Mouse (Mus musculus): ENCODE results near the gene Nsun6. TPM values are rescaled to one million over a fixed set of nuclear protein-coding genes. Genes with fewer than 3 reads are reported as not detected.

Gene Nsun6
- 8.5 and 10.0 TPM in 2 replicates for polyA plus RNA-seq (2015; fragmentation: Nextera tagmentation; extraction: Ambion mirVana)

DNA sequence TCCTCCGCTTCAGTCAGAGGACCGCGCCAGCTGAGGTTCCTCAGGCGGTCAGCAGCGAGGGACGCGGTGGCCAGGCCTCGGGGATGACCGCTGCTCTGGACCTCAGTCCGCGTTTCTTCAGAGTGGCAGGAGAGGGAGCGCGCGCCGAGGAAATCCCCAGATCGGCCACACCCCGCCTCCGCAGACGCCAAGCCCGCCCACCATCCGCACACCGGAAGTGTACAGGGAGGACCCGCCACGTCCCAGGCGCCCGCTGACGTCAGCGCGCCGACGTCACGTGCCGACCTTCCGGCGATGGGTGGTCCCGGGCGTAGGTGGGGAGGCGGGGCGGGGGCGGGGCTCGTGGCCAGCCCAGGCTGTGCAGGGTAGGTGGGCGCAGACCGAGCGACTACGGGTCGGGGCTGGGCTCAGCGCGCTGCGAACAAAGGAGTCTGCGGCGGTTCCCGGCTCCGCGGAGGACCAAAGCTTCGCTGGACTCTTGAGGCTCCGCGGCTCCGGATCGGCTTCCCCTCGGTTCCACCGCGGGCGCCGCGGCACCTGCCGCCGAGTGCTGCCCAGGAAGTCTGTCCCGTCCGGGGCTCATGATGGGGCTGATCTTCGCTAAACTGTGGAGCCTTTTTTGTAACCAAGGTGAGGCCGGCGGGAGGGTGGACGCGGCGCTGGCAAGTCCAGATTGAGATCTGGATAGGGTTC lies at the start of gene Nsun6:
Gene Nsun6 (minus strand): TSS at position 125 of the 693 bp plus-strand sequence.
- 0 out of 2 replicates have a peak, but pooled peaks cover 7% of the 10 kb centered on the region for H3K4me1 ChIP-seq
- no peaks in the 10 kb centered on the region for H3K9me3 ChIP-seq
- no peaks in the 10 kb centered on the region for H3K27me3 ChIP-seq (replicated peaks)
- ATAC-seq (ENCODE audit: insufficient read depth, low FRiP score, low read depth) = peak; percentile 99
- H3K4me3 ChIP-seq (replicated peaks) = peak within 1 kb of the TSS; percentile 79
- peak within 1 kb of the TSS; percentile 92 for H3K27ac ChIP-seq
- H3K4me2 ChIP-seq = peak within 1 kb of the TSS; percentile 74
- H3K36me3 ChIP-seq = no peaks in the 10 kb centered on the region
- H3K9ac ChIP-seq = peak within 1 kb of the TSS; percentile 89
- under 1% methylated on average over 71 of the region's 75 CpGs for whole genome bisulfite sequencing

DNA sequence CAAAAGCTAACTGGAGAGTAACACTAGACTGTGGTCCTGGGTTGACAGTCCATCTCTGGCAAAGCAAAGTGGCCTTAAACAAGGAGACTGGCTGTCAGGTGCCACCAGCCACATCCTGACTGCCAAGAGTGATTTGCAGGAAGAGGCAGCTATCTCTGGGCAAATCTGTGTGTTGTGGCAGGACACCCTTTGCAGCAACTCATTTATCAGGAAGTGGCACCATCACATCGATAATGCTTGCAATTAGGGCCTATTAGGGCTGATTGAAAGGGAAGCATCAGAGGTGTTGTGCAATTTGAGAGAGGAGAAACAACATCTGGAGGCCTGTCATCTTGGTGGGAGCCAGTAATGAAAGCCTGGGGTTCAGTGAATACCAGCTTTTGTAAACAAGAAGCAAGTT lies 49.5 kb upstream of the Nsun6 start:
- Histone ChIP-seq H3K36me3 (no peaks in the 10 kb centered on the region), H3K27me3 (replicated peaks) (no peaks in the 10 kb centered on the region), H3K9ac (no peak overlapping the region), H3K4me2 (no peak overlapping the region), H3K4me1 (no peaks in the 10 kb centered on the region), H3K9me3 (no peaks in the 10 kb centered on the region), H3K27ac (no peak overlapping the region), H3K4me3 (replicated peaks) (no peak overlapping the region)
- WGBS = 49% methylated on average over 1 of the region's 1 CpGs
- ATAC-seq (ENCODE audit: insufficient read depth, low FRiP score, low read depth) = no peak

DNA sequence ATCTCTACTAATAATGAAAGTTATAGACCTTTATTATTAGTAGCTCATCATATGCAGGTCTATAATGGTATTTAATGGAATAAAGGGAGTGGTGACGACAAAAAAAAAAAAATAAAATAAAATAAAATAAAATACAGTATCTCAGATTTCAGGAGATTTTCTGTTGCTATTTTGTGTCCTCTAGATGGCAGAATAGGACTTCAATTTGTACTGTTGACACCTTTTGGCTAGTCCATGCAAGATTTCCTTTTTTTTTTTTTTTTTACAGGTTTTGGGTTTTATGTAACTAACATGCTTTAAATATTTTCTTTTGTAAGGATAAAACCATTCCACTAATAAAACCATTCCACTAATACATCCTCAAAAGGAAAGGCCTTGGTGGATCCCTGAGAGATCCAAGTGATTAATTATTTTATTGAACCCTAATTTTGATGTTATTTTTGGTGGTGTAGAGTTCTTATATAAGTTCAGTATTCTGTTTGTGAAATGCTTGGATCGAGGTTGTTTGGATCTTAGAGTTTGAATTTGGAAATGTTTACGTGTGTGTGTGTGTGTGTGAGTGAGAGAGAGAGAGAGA lies 41.7 kb upstream of the Nsun6 start:
- Histone ChIP-seq H3K27ac (no peak overlapping the region), H3K4me1 (no peaks in the 10 kb centered on the region), H3K36me3 (no peaks in the 10 kb centered on the region), H3K9me3 (no peaks in the 10 kb centered on the region), H3K9ac (no peak overlapping the region), H3K4me2 (no peak overlapping the region), H3K4me3 (replicated peaks) (no peak overlapping the region), H3K27me3 (replicated peaks) (no peaks in the 10 kb centered on the region)
- ATAC-seq (ENCODE audit: insufficient read depth, low FRiP score, low read depth) = no peak
- 58% methylated on average over 3 of the region's 3 CpGs for WGBS

- no peak for ATAC-seq (ENCODE audit: insufficient read depth, low FRiP score, low read depth)
- no peak overlapping the region for H3K27ac ChIP-seq
- no peaks in the 10 kb centered on the region for H3K9me3 ChIP-seq
- H3K27me3 ChIP-seq (replicated peaks) = no peaks in the 10 kb centered on the region
- H3K9ac ChIP-seq = no peak overlapping the region
- no peaks in the 10 kb centered on the region for H3K4me1 ChIP-seq
- no peak overlapping the region for H3K4me3 ChIP-seq (replicated peaks)
- no peak overlapping the region for H3K4me2 ChIP-seq
- H3K36me3 ChIP-seq = peaks cover 4% of the 10 kb centered on the region; the same call in 1 of the 2 replicates
- WGBS = 76% methylated on average over 1 of the region's 1 CpGs
Observed at GRCm38 (mm10) chr2:15087308-15087707, 32.4 kb upstream of the Nsun6 start.

DNA sequence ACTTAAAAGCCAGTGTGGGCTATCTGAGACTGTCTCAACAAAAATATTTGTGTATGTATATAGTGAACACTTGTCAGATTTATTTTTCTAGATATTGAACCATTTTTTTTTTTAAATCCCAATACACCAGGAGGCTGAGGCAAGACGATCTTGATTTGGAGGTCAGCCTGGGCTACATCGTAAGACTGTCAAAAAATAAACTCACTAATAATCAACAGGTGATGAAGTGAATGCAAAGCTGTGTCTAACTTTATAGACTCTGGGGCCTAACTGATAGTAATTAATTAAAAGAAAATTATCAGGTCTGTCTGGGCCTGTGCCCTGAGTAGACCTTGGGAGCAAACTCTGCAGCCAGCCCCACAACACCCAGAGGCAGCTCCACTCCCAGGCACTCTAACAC lies 28.8 kb upstream of the Nsun6 start:
- ATAC-seq (ENCODE audit: insufficient read depth, low FRiP score, low read depth) = no peak
- 92% methylated on average over 2 of the region's 2 CpGs for WGBS

GRCm38 (mm10) chr2:15067091-15067490 lies 12.2 kb upstream of the Nsun6 start:
- WGBS = 69% methylated on average over 5 of the region's 5 CpGs

More for the DNA sequence above, 28.8 kb upstream of the Nsun6 start:
- Histone ChIP-seq H3K27ac (no peak overlapping the region), H3K9ac (no peak overlapping the region), H3K4me2 (no peak overlapping the region), H3K36me3 (peaks cover 4% of the 10 kb centered on the region; the same call in 1 of the 2 replicates), H3K4me3 (replicated peaks) (no peak overlapping the region), H3K9me3 (no peaks in the 10 kb centered on the region), H3K4me1 (no peaks in the 10 kb centered on the region), H3K27me3 (replicated peaks) (no peaks in the 10 kb centered on the region)

DNA sequence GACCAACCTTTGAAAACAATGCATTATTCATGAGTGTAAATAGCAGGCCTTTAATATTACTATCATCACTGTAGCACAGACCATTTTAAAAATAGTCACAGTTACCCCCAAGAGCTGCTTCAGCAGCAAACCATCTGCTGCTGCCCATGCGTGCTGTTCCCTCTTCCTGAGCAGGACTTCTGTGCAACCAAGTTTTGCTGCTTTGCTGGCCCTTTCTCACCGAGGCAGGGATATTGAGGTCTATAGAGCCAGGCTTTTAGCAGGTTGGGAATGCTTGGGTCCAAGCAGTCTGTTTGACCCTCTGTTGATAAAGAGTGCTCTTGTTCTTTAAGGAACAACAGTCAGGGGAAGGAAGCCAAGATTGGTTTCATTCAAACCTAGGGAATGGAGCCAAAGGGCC lies 10.6 kb upstream of the Nsun6 start:
- WGBS = 83% methylated on average over 2 of the region's 2 CpGs
- no peak for ATAC-seq (ENCODE audit: insufficient read depth, low FRiP score, low read depth)
- H3K27ac ChIP-seq = no peak overlapping the region
- no peaks in the 10 kb centered on the region for H3K27me3 ChIP-seq (replicated peaks)
- no peaks in the 10 kb centered on the region; the same call in 1 of the 2 replicates for H3K36me3 ChIP-seq
- no peaks in the 10 kb centered on the region for H3K4me1 ChIP-seq
- H3K9me3 ChIP-seq = no peaks in the 10 kb centered on the region
- no peak overlapping the region for H3K4me2 ChIP-seq
- H3K4me3 ChIP-seq (replicated peaks) = no peak overlapping the region
- no peak overlapping the region for H3K9ac ChIP-seq

More at GRCm38 (mm10) chr2:15067091-15067490, 12.2 kb upstream of the Nsun6 start:
- H3K4me2 ChIP-seq = no peak overlapping the region
- H3K4me3 ChIP-seq (replicated peaks) = no peak overlapping the region
- H3K4me1 ChIP-seq = no peaks in the 10 kb centered on the region
- H3K27me3 ChIP-seq (replicated peaks) = no peaks in the 10 kb centered on the region
- no peaks in the 10 kb centered on the region for H3K9me3 ChIP-seq
- H3K27ac ChIP-seq = no peak overlapping the region
- H3K9ac ChIP-seq = no peak overlapping the region
- peaks cover 6% of the 10 kb centered on the region for H3K36me3 ChIP-seq
- no peak for ATAC-seq (ENCODE audit: insufficient read depth, low FRiP score, low read depth)

DNA sequence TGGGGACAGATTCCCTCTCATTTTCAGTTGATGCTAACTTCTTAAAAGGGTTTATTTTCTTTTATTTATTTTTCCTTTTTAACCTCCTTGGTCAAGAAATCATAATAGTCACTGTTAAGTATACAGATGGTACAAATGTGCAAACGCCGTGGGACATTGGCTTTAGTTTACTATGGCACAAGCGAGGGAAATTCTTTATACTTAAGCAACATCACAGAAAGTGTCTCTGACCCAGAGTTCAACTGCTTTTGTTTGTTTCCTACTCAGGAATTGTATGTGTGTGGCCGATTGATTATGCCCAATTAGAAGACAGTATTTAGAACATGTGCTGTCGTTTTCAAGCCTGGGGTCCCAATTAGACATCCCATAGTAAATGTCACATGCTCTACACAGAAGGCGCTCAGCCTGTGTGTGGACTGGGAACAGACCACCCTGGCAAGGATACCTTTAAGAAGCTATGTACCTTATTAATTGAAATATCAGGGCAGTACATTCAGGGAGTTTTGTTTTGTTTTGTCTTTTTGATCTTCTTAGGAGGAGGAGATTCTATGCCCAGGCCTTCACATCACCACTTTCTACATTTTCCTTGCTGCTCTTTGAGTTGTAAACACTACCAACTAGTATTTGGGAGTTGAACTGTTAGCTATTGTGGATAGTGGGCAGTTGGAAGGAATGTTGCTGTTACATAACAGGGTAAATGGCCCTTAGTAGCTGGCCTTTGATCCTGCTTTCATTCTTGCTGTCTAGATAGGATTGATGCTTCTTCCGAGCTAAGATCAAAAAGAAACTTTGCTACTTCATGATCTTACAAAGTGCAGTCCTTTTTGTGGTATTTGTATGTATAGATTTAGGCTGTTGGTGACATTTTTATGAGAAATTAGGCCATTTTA lies 9.8 kb upstream of the Nsun6 start:
- no peak overlapping the region for H3K9ac ChIP-seq
- no peak overlapping the region for H3K4me2 ChIP-seq
- no peaks in the 10 kb centered on the region for H3K4me1 ChIP-seq
- H3K27me3 ChIP-seq (replicated peaks) = no peaks in the 10 kb centered on the region
- no peak overlapping the region for H3K27ac ChIP-seq
- ATAC-seq (ENCODE audit: insufficient read depth, low FRiP score, low read depth) = no peak
- H3K4me3 ChIP-seq (replicated peaks) = no peak overlapping the region
- no peaks in the 10 kb centered on the region for H3K9me3 ChIP-seq
- no peaks in the 10 kb centered on the region for H3K36me3 ChIP-seq
- WGBS = 63% methylated on average over 7 of the region's 7 CpGs

- Histone ChIP-seq H3K36me3 (no peaks in the 10 kb centered on the region), H3K9me3 (no peaks in the 10 kb centered on the region), H3K4me3 (replicated peaks) (no peak overlapping the region), H3K27ac (no peak overlapping the region), H3K9ac (no peak overlapping the region), H3K4me2 (no peak overlapping the region), H3K27me3 (replicated peaks) (no peaks in the 10 kb centered on the region), H3K4me1 (no peaks in the 10 kb centered on the region)
- 33% methylated on average over 1 of the region's 1 CpGs for WGBS
- ATAC-seq (ENCODE audit: insufficient read depth, low FRiP score, low read depth) = no peak
Observed at GRCm38 (mm10) chr2:15063815-15064214, 8.9 kb upstream of the Nsun6 start.

GRCm38 (mm10) chr2:15060856-15061255 lies 6.0 kb upstream of the Nsun6 start:
- Histone ChIP-seq H3K4me2 (no peak overlapping the region), H3K4me1 (0 out of 2 replicates have a peak, but pooled peaks cover 3% of the 10 kb centered on the region), H3K9ac (no peak overlapping the region), H3K36me3 (no peaks in the 10 kb centered on the region), H3K4me3 (replicated peaks) (no peak overlapping the region), H3K9me3 (no peaks in the 10 kb centered on the region), H3K27me3 (replicated peaks) (no peaks in the 10 kb centered on the region), H3K27ac (no peak overlapping the region)
- 70% methylated on average over 3 of the region's 3 CpGs for WGBS
- no peak for ATAC-seq (ENCODE audit: insufficient read depth, low FRiP score, low read depth)

DNA sequence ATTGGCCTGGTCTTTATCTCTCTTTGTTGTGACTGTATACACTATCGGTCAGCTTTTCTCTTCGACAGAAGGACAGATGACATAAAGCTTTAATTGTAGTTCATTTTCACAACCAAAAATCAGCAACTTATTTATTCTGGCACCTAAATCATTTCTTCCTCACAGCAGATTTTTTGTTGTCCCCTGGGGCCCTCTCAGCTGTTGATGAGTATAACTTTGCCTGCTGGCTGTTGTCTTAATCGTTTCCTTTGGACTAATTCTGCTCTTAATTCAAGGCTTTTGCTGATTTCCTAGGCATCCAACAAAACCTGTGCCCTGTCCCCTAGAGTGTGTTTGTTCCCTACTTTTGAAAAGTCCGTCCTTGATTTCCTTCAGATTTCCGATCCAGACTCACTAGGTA lies 3.4 kb upstream of the Nsun6 start:
- no peak for ATAC-seq (ENCODE audit: insufficient read depth, low FRiP score, low read depth)
- H3K4me3 ChIP-seq (replicated peaks) = no peak overlapping the region
- 80% methylated on average over 5 of the region's 5 CpGs for WGBS
- H3K4me2 ChIP-seq = no peak overlapping the region
- no peak overlapping the region for H3K9ac ChIP-seq
- no peaks in the 10 kb centered on the region for H3K9me3 ChIP-seq
- no peak overlapping the region for H3K27ac ChIP-seq
- H3K27me3 ChIP-seq (replicated peaks) = no peaks in the 10 kb centered on the region
- no peaks in the 10 kb centered on the region for H3K36me3 ChIP-seq
- 0 out of 2 replicates have a peak, but pooled peaks cover 7% of the 10 kb centered on the region for H3K4me1 ChIP-seq

GRCm38 (mm10) chr2:15055741-15056151 lies 877 bp upstream of the Nsun6 start:
- Histone ChIP-seq H3K36me3 (no peaks in the 10 kb centered on the region), H3K4me2 (peak overlapping the region; percentile 56), H3K4me1 (0 out of 2 replicates have a peak, but pooled peaks cover 7% of the 10 kb centered on the region), H3K4me3 (replicated peaks) (peak overlapping the region; percentile 79), H3K27me3 (replicated peaks) (no peaks in the 10 kb centered on the region), H3K9ac (peak overlapping the region; percentile 89), H3K27ac (peak overlapping the region; percentile 92), H3K9me3 (no peaks in the 10 kb centered on the region)
- WGBS = under 1% methylated on average over 15 of the region's 15 CpGs
- ATAC-seq (ENCODE audit: insufficient read depth, low FRiP score, low read depth) = no peak

Data from stomach, embryonic 15.5 days (tissue).